Mouse (Mus musculus) lung, adult 2 months (tissue): Measurements from ENCODE around the gene Rundc1. TPM values are rescaled to one million over a fixed set of nuclear protein-coding genes. Genes with fewer than 3 reads are reported as not detected.
A peak's percentile ranks its signal among the peaks of the same experiment; 100 is the strongest.

ENCODE experiments used
- DNase-seq: peaks from one replicate; pipeline ENCODE4 v3.0.0; 2022
- H3K4me1 ChIP-seq: fragments of 200-500 bp; 2 replicates; pipeline ENCODE4 v1.6.1; 2011; ENCODE audit warnings: low read length; ENCODE audit not compliant: control insufficient read depth, insufficient read depth
- H3K4me3 ChIP-seq: fragments of 200-500 bp; replicated peaks from 2 replicates; pipeline ENCODE3; 2011; ENCODE audit warnings: low read depth, mild to moderate bottlenecking, control low read depth, low read length; ENCODE audit errors: extremely low read depth
- CTCF ChIP-seq: fragments of 200-500 bp; IDR thresholded peaks from 2 replicates; pipeline ENCODE4 v1.5.1; 2011; ENCODE audit warnings: mild to moderate bottlenecking, low read length, control low read depth; ENCODE audit not compliant: insufficient read depth
- POLR2A ChIP-seq: fragments of 200-500 bp; IDR thresholded peaks from 2 replicates; pipeline ENCODE4 v1.6.1; 2011; ENCODE audit warnings: low read depth, mild to moderate bottlenecking, control low read depth, low read length, borderline replicate concordance; ENCODE audit errors: extremely low read depth
- WGBS: fragments of 180-500 bp; shearing (Covaris S2); methylation state at CpG from one replicate; pipeline ENCODE4 v1.1.7; 2018; 5-methylcytosine and 5-hydroxymethylcytosine counted together
- polyA plus RNA-seq: library from polyadenylated mRNA; depleted of rRNA; stranded (reverse); fragments of >200 nt; gene quantifications from 2 replicates; pipeline ENCODE4 v1.2.3, GENCODE M21; 2012

Gene Rundc1
- polyA plus RNA-seq, 1 experiment, result 22.4 TPM

- no peak for DNase-seq
- TF ChIP-seq POLR2A (no peak), CTCF (no peak)
- H3K4me1 ChIP-seq, result peaks cover 7% of the 10 kb centered on the region; the same call in 1 of the 2 replicates
- WGBS, result 53% methylated on average over 6 of the region's 6 CpGs
- no peak overlapping the region for H3K4me3 ChIP-seq
Measured at GRCm38 (mm10) chr11:101454702-101455101, 29.8 kb downstream of the Rundc1 start.

DNA sequence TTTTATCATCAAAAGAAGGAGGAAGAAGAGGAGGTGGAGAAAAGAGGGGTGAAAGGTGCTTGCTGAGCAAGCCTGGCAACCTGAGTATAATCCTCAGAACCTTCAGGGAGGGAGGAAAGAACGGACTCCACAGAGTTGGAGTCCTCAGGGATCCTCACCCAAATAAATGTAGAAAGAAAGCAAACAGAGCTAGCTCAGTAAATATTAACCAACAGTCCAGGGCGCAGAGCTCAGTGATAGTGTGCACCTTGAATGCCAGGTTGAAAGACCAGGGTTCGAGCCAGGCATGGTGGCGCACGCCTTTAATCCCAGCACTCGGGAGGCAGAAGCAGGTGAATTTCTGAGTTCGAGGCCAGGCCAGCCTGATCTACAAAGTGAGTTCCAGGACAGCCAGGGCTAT lies 30.7 kb downstream of the Rundc1 start:
- no peak for DNase-seq
- TF ChIP-seq POLR2A (no peak), CTCF (no peak)
- no peak overlapping the region for H3K4me3 ChIP-seq
- WGBS, result 69% methylated on average over 7 of the region's 7 CpGs
- H3K4me1 ChIP-seq, result peaks cover 13% of the 10 kb centered on the region; the same call in 1 of the 2 replicates

GRCm38 (mm10) chr11:101457631-101458030 lies 32.7 kb downstream of the Rundc1 start:
- DNase-seq, result no peak
- 88% methylated on average over 9 of the region's 9 CpGs for WGBS
- Histone ChIP-seq H3K4me1 (peaks cover 11% of the 10 kb centered on the region; the same call in 1 of the 2 replicates), H3K4me3 (no peak overlapping the region)
- TF ChIP-seq POLR2A, result no peak
- no peak for TF ChIP-seq CTCF

DNA sequence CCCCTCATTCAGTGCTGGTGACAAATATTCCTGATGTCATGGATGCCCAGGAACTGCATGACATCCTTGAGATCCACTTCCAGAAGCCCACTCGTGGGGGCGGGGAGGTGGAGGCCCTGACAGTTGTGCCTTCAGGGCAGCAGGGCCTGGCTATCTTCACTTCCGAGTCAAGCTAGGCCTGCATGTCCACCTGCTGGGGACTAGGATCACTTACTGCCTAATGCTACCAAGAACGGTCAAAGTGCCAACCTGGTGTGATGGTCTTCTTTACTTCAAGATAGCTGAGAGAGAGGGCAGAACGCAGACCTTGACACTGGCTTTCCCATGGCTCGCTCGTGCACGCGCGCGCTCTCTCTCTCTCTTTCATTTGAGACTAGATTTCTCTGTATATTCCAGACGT lies 33.3 kb downstream of the Rundc1 start:
- WGBS, result 83% methylated on average over 12 of the region's 12 CpGs
- H3K4me3 ChIP-seq, result no peak overlapping the region
- no peak for TF ChIP-seq CTCF
- TF ChIP-seq POLR2A, result no peak
- no peak for DNase-seq
- H3K4me1 ChIP-seq, result peaks cover 11% of the 10 kb centered on the region; the same call in 1 of the 2 replicates

GRCm38 (mm10) chr11:101459716-101460115 lies 34.8 kb downstream of the Rundc1 start:
- 34% methylated on average over 6 of the region's 6 CpGs for WGBS
- no peak for DNase-seq

GRCm38 (mm10) chr11:101460321-101460720 lies 35.4 kb downstream of the Rundc1 start:
- peaks cover 15% of the 10 kb centered on the region; the same call in 1 of the 2 replicates for H3K4me1 ChIP-seq
- no peak for DNase-seq
- 81% methylated on average over 15 of the region's 15 CpGs for WGBS
- TF ChIP-seq CTCF (no peak), POLR2A (no peak)
- H3K4me3 ChIP-seq, result no peak overlapping the region

More at GRCm38 (mm10) chr11:101459716-101460115, 34.8 kb downstream of the Rundc1 start:
- Histone ChIP-seq H3K4me1 (peaks cover 15% of the 10 kb centered on the region; the same call in 1 of the 2 replicates), H3K4me3 (no peak overlapping the region)
- TF ChIP-seq CTCF (no peak), POLR2A (no peak)

GRCm38 (mm10) chr11:101462141-101462540 lies 37.3 kb downstream of the Rundc1 start:
- WGBS, result 90% methylated on average over 14 of the region's 14 CpGs
- TF ChIP-seq POLR2A (no peak), CTCF (no peak)
- peaks cover 15% of the 10 kb centered on the region for H3K4me1 ChIP-seq
- no peak overlapping the region for H3K4me3 ChIP-seq
- DNase-seq, result no peak

DNA sequence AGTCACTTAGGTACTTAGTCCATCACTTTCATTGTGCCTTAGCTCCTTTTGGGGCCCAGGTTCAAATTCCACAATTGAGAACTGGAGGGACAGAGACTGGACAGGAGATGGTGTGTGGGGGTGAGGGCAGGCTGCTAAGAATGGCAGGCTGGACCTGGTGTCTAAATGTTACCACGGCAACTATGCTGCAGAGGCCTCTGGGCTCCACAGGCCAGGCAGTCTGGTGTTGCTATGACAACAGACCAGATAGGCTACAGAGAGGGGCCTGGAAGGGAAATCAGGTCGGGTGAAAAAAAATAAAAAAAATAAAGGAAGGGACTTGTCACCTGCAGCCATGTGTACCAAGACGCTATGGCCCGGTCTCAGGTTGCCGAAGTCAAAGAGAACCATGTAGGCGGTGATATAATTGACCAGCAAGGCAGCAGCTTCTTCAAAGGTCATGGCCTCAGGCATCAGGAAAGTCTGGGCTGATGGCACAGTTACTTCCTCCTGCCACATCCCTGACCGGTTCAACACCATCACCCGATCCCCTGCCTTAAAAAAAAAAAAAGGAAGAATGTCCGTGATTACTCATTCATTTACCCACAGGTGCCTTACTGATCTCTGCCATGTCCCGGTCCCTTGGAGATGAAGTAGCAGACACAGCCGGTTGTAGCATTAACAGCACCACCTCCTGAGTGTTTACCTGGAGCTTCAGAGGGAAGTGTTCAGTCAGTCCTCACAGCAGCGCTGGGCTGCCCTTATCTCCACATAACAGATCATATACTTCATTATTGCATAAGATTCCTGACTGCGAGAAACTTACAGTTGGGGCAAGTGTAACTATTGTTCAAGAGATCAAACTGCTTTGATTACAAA lies 37.9 kb downstream of the Rundc1 start:
- no peak overlapping the region for H3K4me3 ChIP-seq
- no peak for TF ChIP-seq POLR2A
- no peak for TF ChIP-seq CTCF
- WGBS, result 22% methylated on average over 13 of the region's 13 CpGs
- peaks cover 17% of the 10 kb centered on the region for H3K4me1 ChIP-seq
- no peak for DNase-seq

GRCm38 (mm10) chr11:101464211-101465100 lies 39.6 kb downstream of the Rundc1 start, which contains the start of gene Rnd2:
Gene Rnd2 (plus strand): TSS chr11:101464999.
- TF ChIP-seq CTCF, result no peak
- TF ChIP-seq POLR2A, result no peak
- peaks cover 15% of the 10 kb centered on the region for H3K4me1 ChIP-seq

More at GRCm38 (mm10) chr11:101464211-101465100, 39.6 kb downstream of the Rundc1 start, which contains the start of gene Rnd2:
- DNase-seq, result peak; percentile 39
- 8% methylated on average over 12 of the region's 12 CpGs for WGBS
- peak within 1 kb of the TSS; percentile 96 for H3K4me3 ChIP-seq
